Mouse (Mus musculus): ENCODE results near the gene St6galnac3.

DNA sequence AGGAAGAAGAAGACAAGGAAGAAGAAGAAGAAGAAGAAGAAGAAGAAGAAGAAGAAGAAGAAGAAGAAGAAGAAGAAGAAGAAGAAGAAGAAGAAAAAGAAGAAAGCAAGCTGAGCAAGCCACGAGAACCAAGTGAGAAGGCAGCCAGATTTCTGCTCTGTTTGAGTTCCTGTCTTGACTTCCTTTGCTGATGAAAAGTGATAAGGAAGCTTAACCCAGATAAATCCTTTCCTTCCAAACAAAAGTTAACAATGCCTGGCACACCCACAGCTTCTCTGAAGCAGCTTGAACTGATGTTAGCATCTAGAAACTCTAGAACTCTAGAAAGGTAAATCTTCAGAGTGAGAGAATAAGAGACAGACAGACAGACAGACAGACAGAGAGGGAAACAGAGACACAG lies 14.4 kb downstream of the St6galnac3 start:
- no peak for TF ChIP-seq CTCF (IDR thresholded peaks at IDR 0.05; ENCODE audit: insufficient read depth, low read length)
- TF ChIP-seq POLR2A (IDR thresholded peaks at IDR 0.05; ENCODE audit: borderline replicate concordance, extremely low read depth, low read depth, low read length): no peak

Data from lung, adult 2 months (tissue).